Mouse (Mus musculus) stomach, embryonic 15.5 days (tissue): ENCODE results near the gene Reg3a. TPM values are rescaled to one million over a fixed set of nuclear protein-coding genes. Genes with fewer than 3 reads are reported as not detected.
"Not testable (repeated sequence)": the region's sequence is repeated elsewhere in the genome, so short reads cannot be mapped to it uniquely, and the experiment has no call there.

ENCODE experiments used
- ATAC-seq: fragments of 200-750 bp; cut with Nextera tagmentation; 2 replicates; pipeline ENCODE4 v1.8.0; 2017; ENCODE audit warnings: low read depth, moderate number of reproducible peaks, moderate TSS enrichment; ENCODE audit not compliant: insufficient read depth, low FRiP score
- H3K27ac ChIP-seq: fragments of 300-500 bp; sonication (generic); 2 replicates; pipeline ENCODE4 v1.5.1; 2015; ENCODE audit warnings: mild to moderate bottlenecking, inconsistent platforms
- H3K27me3 ChIP-seq: fragments of 300-500 bp; sonication (generic); replicated peaks from 2 replicates; pipeline ENCODE4 v1.6.1; 2015; ENCODE audit warnings: inconsistent platforms
- H3K36me3 ChIP-seq: fragments of 300-500 bp; sonication (generic); 2 replicates; pipeline ENCODE4 v1.6.1; 2015; ENCODE audit warnings: inconsistent platforms
- H3K4me1 ChIP-seq: fragments of 300-500 bp; sonication (generic); 2 replicates; pipeline ENCODE4 v1.6.1; 2015; ENCODE audit warnings: inconsistent platforms
- H3K4me2 ChIP-seq: fragments of 300-500 bp; sonication (generic); 2 replicates; pipeline ENCODE4 v1.6.1; 2015; ENCODE audit warnings: mild to moderate bottlenecking, inconsistent platforms
- H3K4me3 ChIP-seq: fragments of 300-500 bp; sonication (generic); replicated peaks from 2 replicates; pipeline ENCODE4 v1.5.1; 2015; ENCODE audit warnings: inconsistent platforms
- H3K9ac ChIP-seq: fragments of 300-500 bp; sonication (generic); 2 replicates; pipeline ENCODE4 v1.6.1; 2015; ENCODE audit warnings: inconsistent platforms
- H3K9me3 ChIP-seq: fragments of 300-500 bp; sonication (generic); 2 replicates; pipeline ENCODE4 v1.6.1; 2016; ENCODE audit warnings: inconsistent platforms
- WGBS: fragments of 180-500 bp; shearing (Covaris S2); methylation state at CpG from one replicate; pipeline ENCODE4 v1.1.7; 2015; 5-methylcytosine and 5-hydroxymethylcytosine counted together
- polyA plus RNA-seq: library from polyadenylated mRNA; unstranded; fragments of >200 nt; fragmentation: Nextera tagmentation; extraction: Ambion mirVana; gene quantifications from 2 replicates; pipeline ENCODE4 v1.2.1, GENCODE M21; 2015

Gene Reg3a
- not detected in 2 replicates for polyA plus RNA-seq

DNA sequence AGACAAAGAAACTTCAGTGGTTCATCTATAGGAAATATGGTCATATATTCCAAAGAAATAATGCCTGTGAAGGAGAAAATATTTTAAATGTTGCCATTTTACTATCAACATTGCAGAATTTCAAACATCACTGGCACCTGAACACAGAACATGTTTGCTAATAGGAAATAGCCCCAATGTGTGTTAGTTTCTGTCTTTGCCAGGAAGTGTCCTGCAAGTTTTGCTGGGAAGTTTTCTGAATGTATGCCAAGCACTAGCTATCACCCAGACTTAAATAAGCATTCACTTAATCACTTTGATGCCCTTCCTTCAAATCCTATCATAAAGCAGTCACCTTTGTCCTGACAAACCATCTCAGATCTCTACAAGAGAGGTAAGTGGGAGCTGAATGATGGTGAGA lies at the start of gene Reg3a:
Gene Reg3a, plus strand, starts transcription at position 301 of the 400 bp plus-strand sequence.
- H3K9ac ChIP-seq = no peak within 1 kb of the TSS
- ATAC-seq = no peak

DNA sequence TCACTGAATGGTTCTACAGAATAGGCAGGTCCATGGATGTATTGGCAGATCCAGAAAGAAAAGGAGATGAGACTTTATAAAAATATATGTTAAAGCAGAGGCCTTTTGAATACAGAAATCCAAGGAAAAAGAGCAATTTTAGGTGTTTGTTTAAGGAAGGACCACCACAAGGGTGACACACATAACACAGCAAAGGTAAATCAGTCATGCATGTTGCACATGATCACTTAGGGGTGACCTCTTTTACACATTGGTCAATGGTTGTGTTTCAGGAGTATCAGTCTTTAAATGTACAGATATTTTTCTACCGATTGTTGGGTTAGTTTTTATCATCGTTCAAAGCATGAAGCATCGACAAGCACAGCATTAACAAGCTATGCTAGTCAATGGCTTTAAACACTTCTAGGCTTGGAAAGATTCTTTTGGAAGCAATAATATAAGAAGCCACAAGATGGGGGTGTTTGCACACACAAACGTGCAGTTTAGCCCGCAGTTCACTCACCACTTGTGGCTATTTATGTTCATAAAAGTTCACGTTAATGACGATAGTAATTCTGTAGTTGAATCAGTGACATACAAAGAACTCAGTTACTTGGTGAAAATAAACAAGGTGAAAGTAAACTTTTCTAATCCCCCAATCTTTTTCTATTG lies 48.5 kb upstream of the Reg3a start:
- Histone ChIP-seq H3K36me3 (no peaks in the 10 kb centered on the region), H3K4me1 (no peaks in the 10 kb centered on the region), H3K9me3 (no peaks in the 10 kb centered on the region), H3K27ac (no peak overlapping the region), H3K9ac (no peak overlapping the region), H3K27me3 (no peaks in the 10 kb centered on the region), H3K4me2 (no peak overlapping the region), H3K4me3 (no peak overlapping the region)
- 26% methylated on average over 7 of the region's 7 CpGs for WGBS
- ATAC-seq = no peak

More for the DNA sequence above, at the start of gene Reg3a:
- H3K9me3 ChIP-seq = no peaks in the 10 kb centered on the region
- no peak within 1 kb of the TSS for H3K4me2 ChIP-seq
- H3K27me3 ChIP-seq = no peaks in the 10 kb centered on the region
- no peaks in the 10 kb centered on the region for H3K36me3 ChIP-seq
- no peak within 1 kb of the TSS for H3K4me3 ChIP-seq
- no peaks in the 10 kb centered on the region for H3K4me1 ChIP-seq
- H3K27ac ChIP-seq = no peak within 1 kb of the TSS

DNA sequence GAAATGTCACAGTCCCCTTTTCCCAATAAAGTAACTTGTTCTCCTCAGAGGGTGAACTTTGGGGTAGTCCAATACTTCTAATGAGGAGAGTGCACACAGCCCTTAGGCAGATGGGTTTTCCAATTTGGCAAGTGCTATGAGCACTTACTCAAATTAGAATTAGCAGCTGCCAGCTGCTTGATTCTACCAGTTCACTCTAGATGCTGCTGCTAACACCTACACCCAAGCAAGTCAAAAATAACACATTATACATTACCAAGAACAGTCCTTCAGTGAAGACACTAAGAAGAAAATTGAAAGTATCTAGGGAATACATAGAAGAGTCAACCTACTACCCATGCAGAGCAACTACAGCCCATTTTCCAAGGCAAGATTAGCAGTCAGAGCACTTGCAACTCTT lies 40.2 kb upstream of the Reg3a start:
- Histone ChIP-seq H3K36me3 (no peaks in the 10 kb centered on the region), H3K27me3 (no peaks in the 10 kb centered on the region), H3K4me1 (no peaks in the 10 kb centered on the region), H3K4me3 (no peak overlapping the region), H3K27ac (no peak overlapping the region), H3K9ac (no peak overlapping the region), H3K4me2 (no peak overlapping the region), H3K9me3 (no peaks in the 10 kb centered on the region)
- no peak for ATAC-seq

DNA sequence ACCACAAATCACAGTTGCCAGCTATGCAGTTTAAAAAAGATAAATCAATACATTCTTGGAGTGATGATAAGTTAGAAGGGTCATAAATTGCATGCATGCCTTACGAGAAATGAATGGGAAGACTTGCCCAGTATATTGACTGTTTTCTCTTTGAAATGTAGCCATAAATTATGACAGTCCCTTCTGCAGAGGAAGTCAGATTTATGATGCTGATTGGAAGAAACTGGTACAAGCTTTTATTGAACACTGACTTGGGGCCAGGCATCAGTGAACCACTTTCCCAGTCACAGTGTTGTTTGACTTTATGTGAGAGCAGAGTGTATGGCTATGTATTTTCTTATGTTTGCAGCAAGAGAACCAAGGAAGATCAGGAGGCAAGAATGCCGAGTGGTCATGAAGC lies 38.8 kb upstream of the Reg3a start:
- Histone ChIP-seq H3K27ac (no peak overlapping the region), H3K36me3 (no peaks in the 10 kb centered on the region), H3K4me2 (no peak overlapping the region), H3K4me3 (no peak overlapping the region), H3K9me3 (no peaks in the 10 kb centered on the region), H3K4me1 (no peaks in the 10 kb centered on the region), H3K27me3 (no peaks in the 10 kb centered on the region), H3K9ac (no peak overlapping the region)
- WGBS = 57% methylated on average over 2 of the region's 2 CpGs
- ATAC-seq = no peak

DNA sequence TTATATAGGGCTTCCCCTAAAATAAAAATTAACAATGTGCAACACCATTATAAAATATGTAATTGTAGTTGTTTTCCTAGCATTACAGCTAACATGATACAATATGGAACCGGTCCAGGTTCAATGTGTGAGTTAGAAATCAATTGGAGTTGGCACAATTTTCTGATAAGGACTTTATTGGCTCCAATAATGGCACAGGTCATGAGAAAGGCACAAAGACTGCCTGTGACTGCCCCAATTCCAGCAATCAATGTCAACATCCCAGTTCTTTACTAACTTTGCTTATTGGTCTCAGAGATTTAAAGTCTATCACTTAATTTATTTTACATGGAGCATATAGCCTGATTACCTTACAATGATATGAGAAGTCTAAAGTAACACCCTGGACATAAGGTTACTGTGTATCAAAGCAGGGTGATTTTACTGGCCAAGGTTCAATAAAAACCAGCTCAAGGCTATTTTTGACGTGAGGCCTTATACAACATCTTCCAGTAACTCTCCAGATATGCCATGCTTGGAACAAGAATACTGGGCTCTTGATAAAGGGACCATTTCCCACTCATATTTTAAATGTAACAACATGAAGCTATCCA lies 18.4 kb upstream of the Reg3a start:
- H3K4me1 ChIP-seq = no peaks in the 10 kb centered on the region
- ATAC-seq = no peak
- H3K9me3 ChIP-seq = no peaks in the 10 kb centered on the region
- 53% methylated on average over 2 of the region's 2 CpGs for WGBS
- H3K4me2 ChIP-seq = no peak overlapping the region
- no peak overlapping the region for H3K27ac ChIP-seq
- no peak overlapping the region for H3K9ac ChIP-seq
- H3K36me3 ChIP-seq = no peaks in the 10 kb centered on the region
- no peak overlapping the region for H3K4me3 ChIP-seq
- H3K27me3 ChIP-seq = no peaks in the 10 kb centered on the region

DNA sequence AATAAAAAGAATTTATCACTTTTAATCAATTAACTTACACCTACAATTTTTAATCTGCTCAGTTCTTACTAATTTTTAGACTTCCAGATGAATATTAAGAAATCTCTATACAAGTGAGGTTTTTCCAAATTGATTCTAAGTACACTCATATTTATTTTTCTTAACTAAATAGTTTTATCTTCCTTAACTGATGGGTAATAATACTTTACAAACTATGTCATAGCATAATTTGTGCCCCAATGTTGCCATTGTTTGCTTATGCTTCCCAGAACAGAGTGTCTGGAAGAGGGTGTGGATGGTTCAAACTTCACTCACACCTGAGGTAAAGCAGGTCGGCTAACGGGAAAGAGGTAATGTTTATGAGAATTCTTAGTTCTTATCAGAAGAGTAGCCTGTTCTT lies 10.2 kb upstream of the Reg3a start, which contains the start of gene Reg3b:
Gene Reg3b, plus strand, starts transcription at position 301 of the 400 bp plus-strand sequence.
- Histone ChIP-seq H3K4me3 (no peak within 1 kb of the TSS), H3K27me3 (no peaks in the 10 kb centered on the region)
- WGBS = 66% methylated on average over 2 of the region's 2 CpGs

DNA sequence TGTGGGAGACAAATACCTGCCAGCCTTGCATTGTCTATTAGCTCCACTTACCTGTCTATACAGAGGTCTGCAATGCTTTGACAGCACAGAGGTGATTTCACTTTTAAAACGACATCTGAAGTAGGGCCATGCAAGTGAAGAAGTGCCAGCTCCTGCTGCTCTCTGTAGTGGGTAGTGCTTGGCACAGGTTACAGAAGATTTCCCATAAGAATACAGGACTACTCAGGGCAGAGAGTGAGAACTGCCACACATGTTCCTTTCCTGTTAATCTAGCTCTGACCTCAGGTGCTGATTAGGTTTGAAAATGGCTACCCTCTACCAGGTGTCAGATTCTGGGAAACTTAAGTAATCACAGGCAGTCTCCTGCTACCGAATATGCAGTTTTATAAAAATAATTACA lies 1.7 kb upstream of the Reg3a start, which contains the start of gene Reg3d:
Gene Reg3d, minus strand, starts transcription at position 101 of the 400 bp plus-strand sequence.
- no peaks in the 10 kb centered on the region for H3K9me3 ChIP-seq
- WGBS = 58% methylated on average over 2 of the region's 2 CpGs
- ATAC-seq = no peak; the same call in 1 of the 2 replicates
- H3K9ac ChIP-seq = no peak within 1 kb of the TSS
- no peaks in the 10 kb centered on the region for H3K27me3 ChIP-seq
- no peaks in the 10 kb centered on the region for H3K36me3 ChIP-seq
- H3K4me1 ChIP-seq = no peaks in the 10 kb centered on the region
- no peak within 1 kb of the TSS for H3K4me3 ChIP-seq
- H3K4me2 ChIP-seq = no peak within 1 kb of the TSS
- no peak within 1 kb of the TSS for H3K27ac ChIP-seq

More for the DNA sequence above, 10.2 kb upstream of the Reg3a start, which contains the start of gene Reg3b:
- no peak for ATAC-seq
- H3K36me3 ChIP-seq = no peaks in the 10 kb centered on the region
- H3K27ac ChIP-seq = no peak within 1 kb of the TSS
- no peaks in the 10 kb centered on the region for H3K4me1 ChIP-seq
- no peak within 1 kb of the TSS for H3K4me2 ChIP-seq
- no peaks in the 10 kb centered on the region for H3K9me3 ChIP-seq
- H3K9ac ChIP-seq = no peak within 1 kb of the TSS

DNA sequence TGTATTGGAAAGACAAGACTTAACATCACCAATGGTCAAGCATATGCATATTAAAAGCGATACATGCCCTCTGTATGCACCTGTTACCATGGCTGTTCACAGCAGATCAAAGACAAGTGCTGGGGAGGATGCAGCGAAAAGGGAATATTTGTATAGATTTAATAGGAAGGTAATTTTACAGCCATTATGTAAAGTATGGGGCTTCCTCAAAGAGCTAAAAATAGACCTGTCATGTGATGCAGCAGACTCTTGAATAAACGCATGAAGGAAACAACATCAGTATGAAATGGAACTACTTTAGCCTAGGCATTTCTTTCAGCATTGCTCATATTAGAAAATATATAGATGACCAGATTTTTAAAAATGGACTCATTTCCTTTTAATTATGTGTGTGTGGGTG lies 5.1 kb downstream of the Reg3a start:
- ATAC-seq = no peak
- Histone ChIP-seq H3K36me3 (no peaks in the 10 kb centered on the region), H3K4me1 (no peaks in the 10 kb centered on the region), H3K27ac (no peak overlapping the region), H3K4me2 (no peak overlapping the region), H3K27me3 (no peaks in the 10 kb centered on the region), H3K4me3 (no peak overlapping the region), H3K9me3 (no peaks in the 10 kb centered on the region), H3K9ac (no peak overlapping the region)
- WGBS = 84% methylated on average over 3 of the region's 3 CpGs

DNA sequence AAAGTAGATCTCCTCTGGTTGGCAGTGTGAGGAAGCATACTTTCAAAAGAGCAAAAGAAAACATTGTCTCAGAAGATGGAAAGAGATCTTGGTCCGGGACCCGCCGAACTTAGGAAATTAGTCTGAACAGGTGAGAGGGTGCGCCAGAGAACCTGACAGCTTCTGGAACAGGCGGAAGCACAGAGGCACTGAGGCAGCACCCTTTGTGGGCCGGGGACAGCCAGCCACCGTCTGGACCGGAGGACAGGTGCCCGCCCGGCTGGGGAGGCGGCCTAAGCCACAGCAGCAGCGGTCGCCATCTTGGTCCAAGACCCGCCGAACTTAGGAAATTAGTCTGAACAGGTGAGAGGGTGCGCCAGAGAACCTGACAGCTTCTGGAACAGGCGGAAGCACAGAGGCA lies 14.8 kb downstream of the Reg3a start, which contains the start of gene Reg2:
Gene Reg2, plus strand, starts transcription at position 301 of the 400 bp plus-strand sequence.
- 96% methylated on average over 5 of the region's 17 CpGs for WGBS

DNA sequence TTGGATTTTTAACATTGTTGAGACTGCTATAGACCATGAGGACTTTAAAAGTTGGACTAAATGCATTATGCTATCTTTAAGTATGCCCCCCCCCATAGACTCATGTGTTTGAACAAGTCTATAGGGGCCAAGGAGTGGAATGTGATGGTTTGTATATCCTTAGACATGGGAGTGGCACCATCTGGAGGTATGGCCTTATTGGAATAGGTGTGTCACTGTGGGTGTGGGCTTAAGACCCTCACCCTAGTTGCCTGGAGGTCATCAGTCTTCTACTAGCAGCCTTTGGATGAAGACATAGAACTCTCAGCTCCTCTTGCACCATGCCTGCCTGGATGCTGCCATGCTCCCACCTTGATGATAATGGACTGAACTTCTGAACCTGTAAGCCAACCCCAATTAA lies 41.9 kb downstream of the Reg3a start, which contains the start of gene Reg1:
Gene Reg1, plus strand, starts transcription at position 301 of the 400 bp plus-strand sequence.
- not testable (repeated sequence) for H3K36me3 ChIP-seq, H3K4me2 ChIP-seq, H3K27me3 ChIP-seq, H3K9me3 ChIP-seq, H3K4me1 ChIP-seq, ATAC-seq, H3K27ac ChIP-seq, H3K9ac ChIP-seq, H3K4me3 ChIP-seq

More for the DNA sequence above, 14.8 kb downstream of the Reg3a start, which contains the start of gene Reg2:
- not testable (repeated sequence) for H3K27ac ChIP-seq, H3K36me3 ChIP-seq, H3K9me3 ChIP-seq, H3K9ac ChIP-seq, H3K4me2 ChIP-seq, H3K4me3 ChIP-seq, H3K27me3 ChIP-seq, H3K4me1 ChIP-seq, ATAC-seq

DNA sequence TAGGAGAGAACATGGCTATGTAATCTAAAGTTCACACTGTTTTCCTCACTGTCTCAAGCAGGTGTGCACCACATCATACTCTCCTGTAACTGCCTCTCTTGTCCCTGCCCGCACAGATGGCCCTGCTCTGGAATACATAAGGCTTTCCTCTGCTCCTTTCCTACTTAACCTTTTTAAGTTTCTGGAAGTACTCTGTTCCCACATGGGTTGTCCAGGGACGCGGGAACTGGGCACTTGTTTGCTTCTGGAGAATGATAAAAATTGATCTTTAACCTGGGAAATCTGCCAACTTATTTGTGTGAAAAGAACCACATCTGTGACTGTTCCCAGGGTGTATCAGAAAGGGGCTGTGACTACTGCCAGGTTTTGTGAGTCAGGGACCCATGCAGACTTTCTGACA lies 45.0 kb downstream of the Reg3a start:
- no peaks in the 10 kb centered on the region for H3K27me3 ChIP-seq
- no peak overlapping the region for H3K9ac ChIP-seq
- no peak overlapping the region for H3K27ac ChIP-seq
- H3K4me2 ChIP-seq = no peak overlapping the region
- H3K4me3 ChIP-seq = no peak overlapping the region
- 56% methylated on average over 3 of the region's 3 CpGs for WGBS
- H3K9me3 ChIP-seq = no peaks in the 10 kb centered on the region
- ATAC-seq = peak; percentile 75; the same call in 1 of the 2 replicates
- H3K36me3 ChIP-seq = no peaks in the 10 kb centered on the region
- H3K4me1 ChIP-seq = no peaks in the 10 kb centered on the region
